8 mouse cellular contexts compared by ENCODE assay signal in the genomic region with DNA sequence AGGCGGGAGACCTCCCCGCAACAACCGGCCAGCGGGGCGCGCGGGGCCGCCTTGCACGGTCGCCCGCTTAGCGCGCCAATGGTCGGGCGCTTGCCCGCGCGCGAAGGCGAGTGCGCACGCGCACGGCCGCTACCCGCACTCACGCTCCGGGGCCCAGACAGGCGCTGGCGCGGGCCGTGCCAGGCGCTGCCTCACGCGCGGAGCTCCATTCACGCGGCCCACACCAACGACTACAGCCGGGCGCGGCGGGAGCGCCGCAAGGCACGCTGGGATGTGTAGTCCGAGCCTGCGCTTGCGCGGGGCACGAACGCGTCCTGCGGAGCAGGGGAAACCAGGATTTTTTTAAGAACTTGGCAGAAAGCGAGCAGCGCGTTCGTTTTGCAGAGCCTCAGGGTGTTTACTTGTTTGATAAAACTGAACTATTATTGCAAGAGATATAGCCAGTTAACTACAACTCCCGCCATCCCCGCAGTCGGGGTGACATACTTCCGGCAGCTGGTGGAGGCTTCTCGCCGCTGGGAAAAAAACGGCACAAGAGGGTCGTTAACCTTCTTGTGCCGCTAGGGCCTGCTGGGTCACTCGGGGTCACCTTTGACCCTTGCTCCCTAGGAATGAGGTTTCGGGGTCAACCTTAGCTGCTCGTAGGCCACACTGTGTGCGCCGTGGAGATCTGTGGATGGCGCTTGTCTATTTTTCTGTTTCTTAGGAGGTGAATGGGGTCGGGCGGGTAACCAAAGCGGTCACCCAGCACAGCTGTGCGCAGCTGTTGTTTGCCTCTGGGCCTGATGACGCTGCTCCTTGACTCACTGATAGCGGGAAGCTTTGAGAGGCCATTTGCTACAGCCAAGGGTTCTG. TPM values are rescaled to one million over a fixed set of nuclear protein-coding genes. Genes with fewer than 3 reads are reported as not detected.
DNase-seq lines count a peak whose midpoint lies in the region; ATAC-seq and TF ChIP-seq lines count a peak whose summit lies in the region.

Gene Ado (minus strand): TSS at position 79 of the 855 bp plus-strand sequence.

- H3K9me3 ChIP-seq in embryonic facial prominence, embryonic 14.5 days (ENCODE audit: control insufficient read depth, low read length) = no peaks in the 10 kb centered on the region
- no peaks in the 10 kb centered on the region for H3K9me3 ChIP-seq in limb, embryonic 14.5 days (ENCODE audit: control insufficient read depth, low read length)
- no peaks in the 10 kb centered on the region for H3K9me3 ChIP-seq in midbrain, postnatal 0 days (ENCODE audit: low read length)

- H3K4me3 ChIP-seq in embryonic facial prominence, embryonic 14.5 days (ENCODE audit: low read depth, low read length) = peak within 1 kb of the TSS; percentile 89
- H3K4me3 ChIP-seq in limb, embryonic 14.5 days (replicated peaks; ENCODE audit: low read length) = peak within 1 kb of the TSS; percentile 86
- peak within 1 kb of the TSS; percentile 71 for H3K4me3 ChIP-seq in midbrain, postnatal 0 days (ENCODE audit: low read depth, low read length)

- H3K9ac ChIP-seq in embryonic facial prominence, embryonic 14.5 days (ENCODE audit: low read depth, low read length) = peak within 1 kb of the TSS; percentile 93
- H3K9ac ChIP-seq in limb, embryonic 14.5 days (ENCODE audit: low read depth, low read length, severe bottlenecking) = peak within 1 kb of the TSS; percentile 94
- peak within 1 kb of the TSS; percentile 68 for H3K9ac ChIP-seq in midbrain, postnatal 0 days (replicated peaks; ENCODE audit: low read length, poor library complexity, severe bottlenecking)

- peaks cover 5% of the 10 kb centered on the region for H3K36me3 ChIP-seq in embryonic facial prominence, embryonic 14.5 days (ENCODE audit: control insufficient read depth, insufficient read depth, low read length)
- peaks cover 4% of the 10 kb centered on the region; the same call in 1 of the 2 replicates for H3K36me3 ChIP-seq in limb, embryonic 14.5 days (ENCODE audit: control insufficient read depth, insufficient read depth, low read length)
- no peaks in the 10 kb centered on the region for H3K36me3 ChIP-seq in midbrain, postnatal 0 days (ENCODE audit: insufficient read depth, low read length)

- under 1% methylated on average over 54 of the region's 79 CpGs for WGBS in embryonic facial prominence, embryonic 14.5 days
- under 1% methylated on average over 61 of the region's 79 CpGs for WGBS in limb, embryonic 14.5 days
- WGBS in midbrain, postnatal 0 days = under 1% methylated on average over 66 of the region's 79 CpGs

- peak; percentile 41 for TF ChIP-seq CTCF in midbrain, postnatal 0 days (IDR thresholded peaks at IDR 0.05)

- H3K27ac ChIP-seq in embryonic facial prominence, embryonic 14.5 days (replicated peaks; ENCODE audit: low read depth, low read length) = peak within 1 kb of the TSS; percentile 92
- peak within 1 kb of the TSS; percentile 95 for H3K27ac ChIP-seq in limb, embryonic 14.5 days (replicated peaks; ENCODE audit: low read depth, low read length)
- H3K27ac ChIP-seq in midbrain, postnatal 0 days (ENCODE audit: low read depth, low read length) = peak within 1 kb of the TSS; percentile 96

- H3K4me1 ChIP-seq in embryonic facial prominence, embryonic 14.5 days (ENCODE audit: control insufficient read depth, insufficient read depth, low read length) = peaks cover 13% of the 10 kb centered on the region
- peaks cover 21% of the 10 kb centered on the region for H3K4me1 ChIP-seq in limb, embryonic 14.5 days (ENCODE audit: control insufficient read depth, insufficient read depth, low read length)
- H3K4me1 ChIP-seq in midbrain, postnatal 0 days (ENCODE audit: insufficient read depth, low read length) = peaks cover 11% of the 10 kb centered on the region; the same call in 1 of the 2 replicates

- H3K27me3 ChIP-seq in embryonic facial prominence, embryonic 14.5 days (replicated peaks; ENCODE audit: control insufficient read depth, insufficient read depth, low read length) = no peaks in the 10 kb centered on the region
- no peaks in the 10 kb centered on the region for H3K27me3 ChIP-seq in limb, embryonic 14.5 days (ENCODE audit: control insufficient read depth, insufficient read depth, low read length)
- H3K27me3 ChIP-seq in midbrain, postnatal 0 days (ENCODE audit: insufficient read depth, low read length) = no peaks in the 10 kb centered on the region

- H3K4me2 ChIP-seq in embryonic facial prominence, embryonic 14.5 days (ENCODE audit: low read depth, low read length) = peak within 1 kb of the TSS; percentile 96
- H3K4me2 ChIP-seq in limb, embryonic 14.5 days (replicated peaks; ENCODE audit: low read depth, low read length, severe bottlenecking) = peak within 1 kb of the TSS; percentile 96
- peak within 1 kb of the TSS; percentile 97 for H3K4me2 ChIP-seq in midbrain, postnatal 0 days (ENCODE audit: low read depth, low read length, poor library complexity, severe bottlenecking)

- TF ChIP-seq POLR2A in limb, embryonic 14.5 days (IDR thresholded peaks at IDR 0.05; ENCODE audit: borderline replicate concordance, extremely low read depth, insufficient read depth, insufficient read length) = peak; percentile 74; the same call in 1 of the 2 replicates

- DNase-seq in 3T3-L1 (ENCODE audit: low read depth, low spot score) = peak; percentile 85
- DNase-seq in adrenal gland, postnatal 4 days (ENCODE audit: low spot score in 2 of 2) = peak; percentile 68 to 74
- peak; percentile 95 for DNase-seq in embryonic facial prominence, embryonic 14.5 days (ENCODE audit: low spot score)
- DNase-seq in heart, adult 8-10 months (ENCODE audit: low spot score) = peak; percentile 86
- peak; percentile 90 for DNase-seq in kidney, adult 9 months
- peak; percentile 88 for DNase-seq in limb, embryonic 14.5 days (ENCODE audit: low spot score)
- peak; percentile 97 for DNase-seq in midbrain, postnatal 0 days (ENCODE audit: low spot score)
- peak; percentile 62 to 73 for DNase-seq in spleen, postnatal 14 days (ENCODE audit: low spot score in 2 of 2)

- peak; percentile 98 for ATAC-seq in embryonic facial prominence, embryonic 14.5 days (ENCODE audit: low read depth)
- peak; percentile 93 for ATAC-seq in limb, embryonic 14.5 days (ENCODE audit: low FRiP score, low read depth)
- ATAC-seq in midbrain, postnatal 0 days (ENCODE audit: low FRiP score) = peak; percentile 98

RNA-seq across cellular contexts. Expression of gene Ado, which starts in this region (rescaled TPM):
- 10 to 100 TPM; 27.8 to 29.0 TPM for total RNA-seq in adrenal gland, postnatal 4 days (2021)
- polyA plus RNA-seq in embryonic facial prominence, embryonic 14.5 days (2014; fragmentation: Nextera tagmentation; extraction: Ambion mirVana) = 60.7 and 66.1 TPM in 2 replicates
- total RNA-seq in heart, adult 8-10 months (2022) = 10 to 100 TPM; 15.7 to 18.4 (median 17.0) TPM
- polyA plus RNA-seq in limb, embryonic 14.5 days (2012; rRNA removed) = 14.1 and 19.0 TPM in 2 replicates
- 63.8 and 68.8 TPM in 2 replicates for polyA plus RNA-seq in limb, embryonic 14.5 days (2014; fragmentation: Nextera tagmentation; extraction: Ambion mirVana)
- 56.2 and 58.5 TPM in 2 replicates for total RNA-seq in midbrain, postnatal 0 days (2014; rRNA removed)
- polyA plus RNA-seq in midbrain, postnatal 0 days (2015; fragmentation: Nextera tagmentation; extraction: Ambion mirVana) = 50.9 and 53.5 TPM in 2 replicates

Comparison
In these comparisons a context has a peak if more than half of its experiments do, and no peak if none do; other contexts are left out.
1. Peak in every context shown above with its lines: DNase-seq, ATAC-seq, H3K4me3 ChIP-seq and H3K27ac ChIP-seq.